Mouse (Mus musculus) liver, adult 2 months (tissue): ENCODE measurements around the gene Tbc1d22a.

Experiments used
- CTCF ChIP-seq: fragments of 200-500 bp; IDR thresholded peaks from 2 replicates; pipeline ENCODE4 v1.5.1; 2011; ENCODE audit warnings: low read depth, low read length, control low read depth
- POLR2A ChIP-seq: fragments of 200-500 bp; IDR thresholded peaks from 2 replicates; pipeline ENCODE4 v1.6.1; 2011; ENCODE audit warnings: low read length, control low read depth; ENCODE audit not compliant: insufficient read depth; ENCODE audit errors: extremely low read depth

DNA sequence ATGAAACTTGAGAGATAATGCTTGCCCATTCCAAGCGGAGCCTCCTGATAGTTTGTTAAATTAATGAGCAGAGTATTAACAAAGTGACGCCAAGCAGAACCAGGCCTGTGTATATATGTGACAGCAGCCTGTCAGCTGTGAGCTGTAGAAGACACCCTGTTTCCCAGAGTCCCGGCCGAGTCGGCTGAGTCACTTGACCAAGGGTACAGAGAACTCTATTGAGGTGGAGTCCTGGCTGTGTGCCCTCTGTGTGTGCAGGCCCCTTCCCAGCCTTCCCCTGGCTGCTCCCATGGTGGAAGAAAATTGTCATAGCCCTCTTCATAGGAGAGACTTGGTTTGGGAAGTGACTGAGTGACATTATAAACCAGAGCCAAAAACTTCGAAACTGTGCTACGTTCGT lies 153.0 kb downstream of the Tbc1d22a start:
- no peak for TF ChIP-seq CTCF
- TF ChIP-seq POLR2A = no peak
